Comparison of ENCODE assay signal across 8 mouse cellular contexts in genomic region chr11:116025056-116025845, GRCm38 (mm10). TPM values are rescaled to one million over a fixed set of nuclear protein-coding genes. Genes with fewer than 3 reads are reported as not detected.
DNase-seq lines count a peak whose midpoint lies in the region; ATAC-seq lines count a peak whose summit lies in the region.

No protein-coding gene starts in this region.

- H3K27me3 ChIP-seq in heart, embryonic 10.5 days (ENCODE audit: insufficient read depth, poor library complexity, severe bottlenecking): no peaks in the 10 kb centered on the region
- no peaks in the 10 kb centered on the region for H3K27me3 ChIP-seq in embryonic facial prominence, embryonic 12.5 days
- H3K27me3 ChIP-seq in liver, embryonic 15.5 days: no peaks in the 10 kb centered on the region
- H3K27me3 ChIP-seq in intestine, embryonic 16.5 days (replicated peaks; ENCODE audit: control insufficient read depth, insufficient read depth, low read length): no peaks in the 10 kb centered on the region

- no peak for DNase-seq in heart, embryonic 10.5 days (ENCODE audit: low spot score)
- DNase-seq in heart, postnatal 25 days (ENCODE audit: low spot score): no peak
- DNase-seq in A20 (ENCODE audit: low read depth, low spot score): peak; percentile 42
- DNase-seq in natural killer cell, adult 2 months (ENCODE audit: low spot score in 2 of 2): no peak
- no peak for DNase-seq in left cerebral cortex, adult 8-10 months (ENCODE audit: low spot score in 2 of 2)

- H3K9me3 ChIP-seq in heart, embryonic 10.5 days: no peaks in the 10 kb centered on the region
- H3K9me3 ChIP-seq in embryonic facial prominence, embryonic 12.5 days: no peaks in the 10 kb centered on the region
- no peaks in the 10 kb centered on the region for H3K9me3 ChIP-seq in liver, embryonic 15.5 days (replicated peaks)
- H3K9me3 ChIP-seq in intestine, embryonic 16.5 days (ENCODE audit: control insufficient read depth, low read length): no peaks in the 10 kb centered on the region

- no peak overlapping the region for H3K4me2 ChIP-seq in embryonic facial prominence, embryonic 12.5 days (replicated peaks)
- H3K4me2 ChIP-seq in liver, embryonic 15.5 days: no peak overlapping the region
- no peak overlapping the region for H3K4me2 ChIP-seq in intestine, embryonic 16.5 days (ENCODE audit: low read depth, low read length)

- no peak for ATAC-seq in embryonic facial prominence, embryonic 12.5 days (ENCODE audit: insufficient number of reproducible peaks, insufficient read depth, low FRiP score, low TSS enrichment)
- no peak for ATAC-seq in liver, embryonic 15.5 days (ENCODE audit: insufficient read depth)
- ATAC-seq in intestine, embryonic 16.5 days: no peak

- intact Hi-C loops in heart, postnatal 25 days (cut with DNase I): no loop called here

- H3K36me3 ChIP-seq in heart, embryonic 10.5 days: peaks cover 24% of the 10 kb centered on the region
- H3K36me3 ChIP-seq in embryonic facial prominence, embryonic 12.5 days: peaks cover 17% of the 10 kb centered on the region
- peaks cover 25% of the 10 kb centered on the region for H3K36me3 ChIP-seq in liver, embryonic 15.5 days (replicated peaks)
- no peaks in the 10 kb centered on the region for H3K36me3 ChIP-seq in intestine, embryonic 16.5 days (ENCODE audit: control insufficient read depth, insufficient read depth, low read length)

- H3K4me1 ChIP-seq in heart, embryonic 10.5 days: no peaks in the 10 kb centered on the region
- H3K4me1 ChIP-seq in embryonic facial prominence, embryonic 12.5 days: no peaks in the 10 kb centered on the region
- H3K4me1 ChIP-seq in liver, embryonic 15.5 days (replicated peaks): peaks cover 28% of the 10 kb centered on the region
- H3K4me1 ChIP-seq in intestine, embryonic 16.5 days (ENCODE audit: control insufficient read depth, insufficient read depth, low read length): no peaks in the 10 kb centered on the region

- H3K27ac ChIP-seq in heart, embryonic 10.5 days: peak overlapping the region; percentile 99; the same call in 1 of the 2 replicates
- 0 out of 2 replicates have a peak overlapping the region, but pooled peaks have one; percentile 31 for H3K27ac ChIP-seq in embryonic facial prominence, embryonic 12.5 days
- peak overlapping the region; percentile 52; the same call in 1 of the 2 replicates for H3K27ac ChIP-seq in liver, embryonic 15.5 days (replicated peaks)
- H3K27ac ChIP-seq in intestine, embryonic 16.5 days (ENCODE audit: low read length): no peak overlapping the region

- H3K9ac ChIP-seq in embryonic facial prominence, embryonic 12.5 days: no peak overlapping the region
- H3K9ac ChIP-seq in liver, embryonic 15.5 days: no peak overlapping the region
- H3K9ac ChIP-seq in intestine, embryonic 16.5 days (ENCODE audit: low read depth, low read length): no peak overlapping the region

- no peak overlapping the region for H3K4me3 ChIP-seq in heart, embryonic 10.5 days
- no peak overlapping the region for H3K4me3 ChIP-seq in embryonic facial prominence, embryonic 12.5 days
- H3K4me3 ChIP-seq in liver, embryonic 15.5 days (replicated peaks): no peak overlapping the region
- no peak overlapping the region for H3K4me3 ChIP-seq in intestine, embryonic 16.5 days (ENCODE audit: low read length)

- WGBS in heart, embryonic 10.5 days: 81% methylated on average over 3 of the region's 3 CpGs
- 90% methylated on average over 3 of the region's 3 CpGs for WGBS in embryonic facial prominence, embryonic 12.5 days
- 83% methylated on average over 3 of the region's 3 CpGs for WGBS in liver, embryonic 15.5 days (ENCODE audit: insufficient replicate concordance)
- 91% methylated on average over 3 of the region's 3 CpGs for WGBS in intestine, embryonic 16.5 days

RNA-seq across cellular contexts. Expression of gene H3f3b, which starts 2.5 kb away (rescaled TPM):
- 684 and 1,078 TPM in 2 replicates for polyA plus RNA-seq in heart, embryonic 10.5 days (2016; fragmentation: Nextera tagmentation; extraction: Ambion mirVana)
- total RNA-seq in heart, postnatal 25 days (2021): 100 to 1,000 TPM; 128 to 130 TPM
- polyA plus RNA-seq in embryonic facial prominence, embryonic 12.5 days (2016; fragmentation: Nextera tagmentation; extraction: Ambion mirVana): 2,246 and 2,293 TPM in 2 replicates
- polyA plus RNA-seq in liver, embryonic 15.5 days (2015; fragmentation: Nextera tagmentation; extraction: Ambion mirVana): 540 and 595 TPM in 2 replicates
- total RNA-seq in left cerebral cortex, adult 8-10 months (2022): 100 to 1,000 TPM; 272 to 296 (median 284) TPM
- 1,239 and 1,387 TPM in 2 replicates for polyA plus RNA-seq in intestine, embryonic 16.5 days (2015; fragmentation: Nextera tagmentation; extraction: Ambion mirVana)

RNA-seq across cellular contexts. Expression of gene Unk, which starts 4.9 kb away (rescaled TPM):
- polyA plus RNA-seq in heart, embryonic 10.5 days (2016; fragmentation: Nextera tagmentation; extraction: Ambion mirVana): 33.3 and 37.1 TPM in 2 replicates
- 1 to 10 TPM; 8.4 to 9.0 TPM for total RNA-seq in heart, postnatal 25 days (2021)
- 43.6 and 44.1 TPM in 2 replicates for polyA plus RNA-seq in embryonic facial prominence, embryonic 12.5 days (2016; fragmentation: Nextera tagmentation; extraction: Ambion mirVana)
- 10.1 and 11.6 TPM in 2 replicates for polyA plus RNA-seq in liver, embryonic 15.5 days (2015; fragmentation: Nextera tagmentation; extraction: Ambion mirVana)
- 10 to 100 TPM; 23.4 to 27.7 (median 25.0) TPM for total RNA-seq in left cerebral cortex, adult 8-10 months (2022)
- 22.9 and 24.4 TPM in 2 replicates for polyA plus RNA-seq in intestine, embryonic 16.5 days (2015; fragmentation: Nextera tagmentation; extraction: Ambion mirVana)

RNA-seq across cellular contexts. Expression of gene Galk1, which starts 12.7 kb away (rescaled TPM):
- 202 and 273 TPM in 2 replicates for polyA plus RNA-seq in heart, embryonic 10.5 days (2016; fragmentation: Nextera tagmentation; extraction: Ambion mirVana)
- 10 to 100 TPM; 13.9 to 16.0 TPM for total RNA-seq in heart, postnatal 25 days (2021)
- polyA plus RNA-seq in embryonic facial prominence, embryonic 12.5 days (2016; fragmentation: Nextera tagmentation; extraction: Ambion mirVana): 165 and 169 TPM in 2 replicates
- 168 and 190 TPM in 2 replicates for polyA plus RNA-seq in liver, embryonic 15.5 days (2015; fragmentation: Nextera tagmentation; extraction: Ambion mirVana)
- total RNA-seq in left cerebral cortex, adult 8-10 months (2022): 10 to 100 TPM; 16.1 to 19.7 (median 18.6) TPM
- 360 and 389 TPM in 2 replicates for polyA plus RNA-seq in intestine, embryonic 16.5 days (2015; fragmentation: Nextera tagmentation; extraction: Ambion mirVana)

RNA-seq across cellular contexts. Expression of gene Itgb4, which starts 50.7 kb away (rescaled TPM):
- polyA plus RNA-seq in heart, embryonic 10.5 days (2016; fragmentation: Nextera tagmentation; extraction: Ambion mirVana): 0.67 and 1.1 TPM in 2 replicates
- 1 to 10 TPM; 3.5 to 4.0 TPM for total RNA-seq in heart, postnatal 25 days (2021)
- 4.1 and 4.2 TPM in 2 replicates for polyA plus RNA-seq in embryonic facial prominence, embryonic 12.5 days (2016; fragmentation: Nextera tagmentation; extraction: Ambion mirVana)
- polyA plus RNA-seq in liver, embryonic 15.5 days (2015; fragmentation: Nextera tagmentation; extraction: Ambion mirVana): 0.18 and 0.31 TPM in 2 replicates
- 10 to 100 TPM in 3 of 4 experiments, 1 to 10 TPM in 1; 9.4 to 13.4 (median 11.3) TPM for total RNA-seq in left cerebral cortex, adult 8-10 months (2022)
- 11.9 and 15.2 TPM in 2 replicates for polyA plus RNA-seq in intestine, embryonic 16.5 days (2015; fragmentation: Nextera tagmentation; extraction: Ambion mirVana)

RNA-seq across cellular contexts. Expression of gene Unc13d, which starts 52.5 kb away (rescaled TPM):
- 6.1 and 7.2 TPM in 2 replicates for polyA plus RNA-seq in heart, embryonic 10.5 days (2016; fragmentation: Nextera tagmentation; extraction: Ambion mirVana)
- 1 to 10 TPM in 1 of 2 experiments, under 1 TPM in 1; 0.75 to 1.0 TPM for total RNA-seq in heart, postnatal 25 days (2021)
- polyA plus RNA-seq in embryonic facial prominence, embryonic 12.5 days (2016; fragmentation: Nextera tagmentation; extraction: Ambion mirVana): 1.3 and 1.8 TPM in 2 replicates
- 21.4 and 23.3 TPM in 2 replicates for polyA plus RNA-seq in liver, embryonic 15.5 days (2015; fragmentation: Nextera tagmentation; extraction: Ambion mirVana)
- total RNA-seq in left cerebral cortex, adult 8-10 months (2022): 1 to 10 TPM; 1.2 to 4.1 (median 1.7) TPM
- polyA plus RNA-seq in intestine, embryonic 16.5 days (2015; fragmentation: Nextera tagmentation; extraction: Ambion mirVana): 6.4 and 7.5 TPM in 2 replicates
